Mouse (Mus musculus): ENCODE measurements around the gene Egfl8. TPM values are rescaled to one million over a fixed set of nuclear protein-coding genes. Genes with fewer than 3 reads are reported as not detected.

Egfl8 gene
- polyA plus RNA-seq, 1 experiment: 0.51 TPM

DNA sequence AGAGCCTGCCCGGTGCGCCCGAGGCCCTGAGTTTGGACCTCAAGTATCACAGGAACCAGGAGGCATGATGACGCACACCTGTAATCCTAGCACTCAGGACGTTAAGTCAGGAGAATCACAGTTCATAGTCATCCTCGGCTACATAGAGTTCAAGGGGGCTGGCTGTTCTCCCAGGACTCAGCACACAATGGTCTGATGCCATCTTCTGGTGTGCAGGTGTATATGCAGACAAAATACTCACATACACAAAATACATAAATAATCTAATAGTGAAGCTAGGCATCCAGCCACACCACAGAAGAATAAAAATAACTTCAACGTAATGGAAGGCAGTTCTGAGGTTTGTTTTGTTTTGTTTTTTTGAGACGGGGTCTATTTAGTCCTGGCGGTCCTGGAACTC is 7.4 kb upstream of the Egfl8 start:
- Histone ChIP-seq H3K4me3 (ENCODE audit: insufficient read depth, low read length) (no peak overlapping the region), H3K27ac (ENCODE audit: insufficient read depth, low read length) (no peak overlapping the region), H3K4me1 (ENCODE audit: control insufficient read depth, insufficient read depth, low read length) (peaks cover 4% of the 10 kb centered on the region; the same call in 1 of the 2 replicates)
- no peak for TF ChIP-seq CTCF (IDR thresholded peaks at IDR 0.05; ENCODE audit: borderline replicate concordance, insufficient read depth, low read length)
- no peak for TF ChIP-seq POLR2A (IDR thresholded peaks at IDR 0.05; ENCODE audit: low read depth, low read length)

- TF ChIP-seq CTCF (IDR thresholded peaks at IDR 0.05; ENCODE audit: borderline replicate concordance, insufficient read depth, low read length): no peak
- no peak for TF ChIP-seq POLR2A (IDR thresholded peaks at IDR 0.05; ENCODE audit: low read depth, low read length)
- H3K4me1 ChIP-seq (ENCODE audit: control insufficient read depth, insufficient read depth, low read length): 0 out of 2 replicates have a peak, but pooled peaks cover under 1% of the 10 kb centered on the region
- H3K27ac ChIP-seq (ENCODE audit: insufficient read depth, low read length): no peak overlapping the region
- H3K4me3 ChIP-seq (ENCODE audit: insufficient read depth, low read length): no peak overlapping the region
Measured at GRCm38 (mm10) chr17:34621006-34621405, 5.2 kb upstream of the Egfl8 start.

DNA sequence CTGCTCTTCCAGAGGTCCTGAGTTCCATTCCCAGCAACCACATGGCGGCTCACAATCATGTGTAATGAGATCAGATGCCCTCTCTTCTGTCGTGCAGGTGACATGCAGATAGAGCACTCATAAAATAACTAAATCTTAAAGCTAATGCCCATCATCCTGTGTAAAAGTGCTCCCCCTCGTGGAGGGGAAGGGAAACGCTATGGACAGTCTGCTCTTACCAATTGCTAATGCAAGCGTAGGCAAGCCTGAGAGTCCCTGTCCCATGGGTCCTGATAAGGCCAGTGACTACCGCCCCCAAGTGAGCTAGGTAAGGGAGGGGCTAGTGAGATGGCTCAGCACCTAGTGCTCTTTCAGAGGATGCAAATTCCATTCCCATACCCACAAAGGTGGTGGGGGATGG is 3.2 kb upstream of the Egfl8 start:
- Histone ChIP-seq H3K27ac (ENCODE audit: insufficient read depth, low read length) (no peak overlapping the region), H3K4me3 (ENCODE audit: insufficient read depth, low read length) (no peak overlapping the region)
- TF ChIP-seq CTCF (IDR thresholded peaks at IDR 0.05; ENCODE audit: borderline replicate concordance, insufficient read depth, low read length) (peak; percentile 57; the same call in 1 of the 2 replicates), POLR2A (IDR thresholded peaks at IDR 0.05; ENCODE audit: low read depth, low read length) (no peak)

DNA sequence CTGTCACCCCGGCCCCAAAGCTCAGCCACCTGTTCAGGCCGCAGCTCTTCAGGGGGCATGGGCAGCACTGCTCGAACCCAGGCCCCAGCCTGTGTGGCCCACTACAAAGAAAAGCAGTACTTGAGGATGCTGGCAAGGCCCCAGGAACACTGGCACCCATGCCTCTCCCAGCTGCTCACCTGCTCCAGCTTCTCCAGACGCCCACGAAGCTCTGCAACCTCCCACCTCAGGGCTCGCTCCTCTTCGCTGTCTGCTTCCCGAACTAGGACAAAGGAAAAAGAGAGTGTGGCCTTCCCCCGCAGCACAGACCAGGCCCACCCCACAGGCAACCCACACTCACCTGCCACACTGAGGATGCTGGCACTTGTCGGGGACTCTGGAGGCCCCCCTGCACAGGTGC is 1.9 kb downstream of the Egfl8 start:
- TF ChIP-seq POLR2A (IDR thresholded peaks at IDR 0.05; ENCODE audit: low read depth, low read length) (no peak), CTCF (IDR thresholded peaks at IDR 0.05; ENCODE audit: borderline replicate concordance, insufficient read depth, low read length) (no peak)
- Histone ChIP-seq H3K4me3 (ENCODE audit: insufficient read depth, low read length) (no peak overlapping the region), H3K4me1 (ENCODE audit: control insufficient read depth, insufficient read depth, low read length) (no peaks in the 10 kb centered on the region), H3K27ac (ENCODE audit: insufficient read depth, low read length) (no peak overlapping the region)

More for the DNA sequence above, 3.2 kb upstream of the Egfl8 start:
- H3K4me1 ChIP-seq (ENCODE audit: control insufficient read depth, insufficient read depth, low read length): no peaks in the 10 kb centered on the region

DNA sequence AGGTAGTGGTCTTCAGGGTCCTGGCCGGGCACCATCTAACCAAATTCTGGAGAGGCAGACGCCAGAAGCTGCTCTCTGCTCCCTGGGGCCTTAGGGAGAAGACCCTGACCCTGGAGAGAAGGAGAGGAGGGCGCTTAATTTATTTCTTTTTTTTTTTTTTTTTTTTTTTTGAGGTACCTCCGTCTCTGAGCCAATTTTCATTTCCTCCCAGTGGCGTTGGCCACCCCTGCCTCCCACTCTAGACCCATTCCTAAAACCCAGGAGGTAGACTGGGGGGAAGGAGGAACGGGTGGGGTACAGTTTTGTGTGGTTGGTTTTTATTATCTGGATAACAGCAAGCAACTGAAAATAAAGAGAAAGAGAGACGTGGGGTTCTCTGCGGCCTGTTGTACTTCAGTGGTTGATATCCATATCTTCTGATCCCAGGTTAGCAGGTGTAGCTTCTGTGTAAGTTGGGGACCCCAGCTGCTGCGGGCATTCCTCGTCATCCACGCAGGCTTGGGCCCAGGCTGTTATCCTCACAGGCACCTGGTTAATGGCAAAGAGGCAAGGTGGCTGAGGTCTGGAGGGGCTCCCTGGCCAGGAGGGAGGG is 2.6 kb downstream of the Egfl8 start:
- H3K4me3 ChIP-seq (ENCODE audit: insufficient read depth, low read length): no peak overlapping the region
- H3K4me1 ChIP-seq (ENCODE audit: control insufficient read depth, insufficient read depth, low read length): no peaks in the 10 kb centered on the region
- TF ChIP-seq CTCF (IDR thresholded peaks at IDR 0.05; ENCODE audit: borderline replicate concordance, insufficient read depth, low read length): no peak
- TF ChIP-seq POLR2A (IDR thresholded peaks at IDR 0.05; ENCODE audit: low read depth, low read length): no peak

DNA sequence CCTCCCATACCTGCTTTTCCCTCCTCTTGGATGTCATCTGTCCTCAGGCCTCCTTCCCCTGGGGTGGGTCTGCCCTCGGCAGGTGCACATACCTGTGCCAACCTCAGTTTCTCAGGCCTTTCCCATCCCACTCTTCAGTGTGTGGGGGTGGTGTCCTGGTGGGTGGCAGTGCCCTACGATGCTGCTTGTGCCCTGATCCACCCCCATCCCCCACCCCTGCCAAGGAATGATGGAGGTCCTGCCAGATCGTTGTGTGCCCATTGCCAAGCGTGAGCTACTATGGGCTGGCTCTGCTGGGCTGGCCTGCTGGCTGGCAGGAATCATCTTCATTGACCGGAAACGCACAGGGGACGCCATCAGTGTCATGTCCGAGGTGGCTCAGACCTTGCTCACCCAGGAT is 4.7 kb downstream of the Egfl8 start:
- Histone ChIP-seq H3K4me3 (ENCODE audit: insufficient read depth, low read length) (no peak overlapping the region), H3K27ac (ENCODE audit: insufficient read depth, low read length) (no peak overlapping the region), H3K4me1 (ENCODE audit: control insufficient read depth, insufficient read depth, low read length) (peaks cover 4% of the 10 kb centered on the region; the same call in 1 of the 2 replicates)
- no peak for TF ChIP-seq CTCF (IDR thresholded peaks at IDR 0.05; ENCODE audit: borderline replicate concordance, insufficient read depth, low read length)
- no peak for TF ChIP-seq POLR2A (IDR thresholded peaks at IDR 0.05; ENCODE audit: low read depth, low read length)

More for the DNA sequence above, 2.6 kb downstream of the Egfl8 start:
- H3K27ac ChIP-seq (ENCODE audit: insufficient read depth, low read length): no peak overlapping the region

DNA sequence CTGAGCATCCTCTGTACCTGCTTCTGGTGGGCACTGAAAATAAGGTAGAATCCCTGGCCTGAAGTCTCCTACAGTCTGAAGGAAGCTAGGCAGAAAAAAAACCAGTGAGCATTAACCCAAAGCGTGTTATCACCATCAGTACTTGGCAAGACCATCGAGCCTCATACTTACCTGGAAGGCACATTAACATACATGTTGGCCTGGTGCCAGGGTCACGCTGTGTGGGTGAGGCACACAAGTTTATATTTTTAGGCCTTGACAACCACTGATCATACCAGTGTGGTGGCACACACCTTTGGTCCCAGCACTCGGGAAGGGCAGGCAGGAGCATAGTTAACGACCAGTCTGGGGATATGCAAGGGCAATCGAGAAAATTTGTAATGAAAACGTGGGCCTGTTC is 7.8 kb downstream of the Egfl8 start:
- Histone ChIP-seq H3K4me1 (ENCODE audit: control insufficient read depth, insufficient read depth, low read length) (peaks cover 4% of the 10 kb centered on the region; the same call in 1 of the 2 replicates), H3K4me3 (ENCODE audit: insufficient read depth, low read length) (no peak overlapping the region), H3K27ac (ENCODE audit: insufficient read depth, low read length) (no peak overlapping the region)
- TF ChIP-seq CTCF (IDR thresholded peaks at IDR 0.05; ENCODE audit: borderline replicate concordance, insufficient read depth, low read length) (no peak), POLR2A (IDR thresholded peaks at IDR 0.05; ENCODE audit: low read depth, low read length) (no peak)

- Histone ChIP-seq H3K27ac (ENCODE audit: insufficient read depth, low read length) (no peak overlapping the region), H3K4me3 (ENCODE audit: insufficient read depth, low read length) (peak overlapping the region; percentile 84), H3K4me1 (ENCODE audit: control insufficient read depth, insufficient read depth, low read length) (peaks cover 4% of the 10 kb centered on the region; the same call in 1 of the 2 replicates)
- TF ChIP-seq CTCF (IDR thresholded peaks at IDR 0.05; ENCODE audit: borderline replicate concordance, insufficient read depth, low read length) (no peak), POLR2A (IDR thresholded peaks at IDR 0.05; ENCODE audit: low read depth, low read length) (peak; percentile 31)
Measured at GRCm38 (mm10) chr17:34606186-34607039, 9.4 kb downstream of the Egfl8 start.

DNA sequence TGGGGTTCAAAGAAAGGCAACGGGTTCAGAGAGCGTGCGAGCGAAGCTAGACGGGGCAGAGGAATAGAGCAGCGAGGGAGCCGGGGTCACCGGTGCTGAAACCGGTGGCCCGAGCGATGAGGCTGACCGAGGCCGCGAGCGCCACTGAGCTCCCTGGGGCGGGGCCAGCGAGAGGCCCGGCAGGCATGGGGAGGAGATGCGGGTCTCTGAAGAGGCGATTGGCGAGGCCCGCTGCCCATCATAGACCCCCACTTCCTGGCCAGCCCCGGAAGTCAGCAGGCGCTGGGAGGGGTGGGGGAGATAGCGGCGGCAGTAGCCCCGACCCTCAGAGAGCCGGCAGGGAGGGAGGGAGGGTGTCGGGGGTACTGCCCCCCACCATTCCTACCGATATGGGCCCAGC is 10.2 kb downstream of the Egfl8 start:
- peak overlapping the region; percentile 84 for H3K4me3 ChIP-seq (ENCODE audit: insufficient read depth, low read length)
- peaks cover 4% of the 10 kb centered on the region; the same call in 1 of the 2 replicates for H3K4me1 ChIP-seq (ENCODE audit: control insufficient read depth, insufficient read depth, low read length)
- H3K27ac ChIP-seq (ENCODE audit: insufficient read depth, low read length): peak overlapping the region; percentile 84
- TF ChIP-seq CTCF (IDR thresholded peaks at IDR 0.05; ENCODE audit: borderline replicate concordance, insufficient read depth, low read length) (no peak), POLR2A (IDR thresholded peaks at IDR 0.05; ENCODE audit: low read depth, low read length) (peak; percentile 88)

All from embryonic fibroblast, embryonic 13.5 days (primary cell).